Mouse (Mus musculus): ENCODE results near the gene Tmem216. TPM values are rescaled to one million over a fixed set of nuclear protein-coding genes. Genes with fewer than 3 reads are reported as not detected.

The Tmem216 gene
- polyA plus RNA-seq, 1 experiment from 2014 or later: 53.0 TPM

- peaks cover 31% of the 10 kb centered on the region for H3K36me3 ChIP-seq (ENCODE audit: insufficient read depth, low read length)
- H3K4me2 ChIP-seq (replicated peaks; ENCODE audit: low read depth, low read length): no peak overlapping the region
- no peaks in the 10 kb centered on the region for H3K27me3 ChIP-seq (ENCODE audit: insufficient read depth, low read length)
- ATAC-seq (ENCODE audit: low FRiP score, low TSS enrichment): no peak
- H3K27ac ChIP-seq (ENCODE audit: low read length): no peak overlapping the region
- no peak overlapping the region for H3K9ac ChIP-seq (replicated peaks; ENCODE audit: low read length)
- H3K4me3 ChIP-seq (ENCODE audit: low read length): no peak overlapping the region
- WGBS: 71% methylated on average over 6 of the region's 6 CpGs
- no peaks in the 10 kb centered on the region for H3K9me3 ChIP-seq (ENCODE audit: low read length)
- H3K4me1 ChIP-seq (ENCODE audit: insufficient read depth, low read length): no peaks in the 10 kb centered on the region
Measured at GRCm38 (mm10) chr19:10510759-10511330, 45.2 kb downstream of the Tmem216 start.

- 14% methylated on average over 4 of the region's 4 CpGs for WGBS
- peaks cover 30% of the 10 kb centered on the region for H3K36me3 ChIP-seq (ENCODE audit: insufficient read depth, low read length)
- H3K4me2 ChIP-seq (replicated peaks; ENCODE audit: low read depth, low read length): no peak overlapping the region
- H3K9ac ChIP-seq (replicated peaks; ENCODE audit: low read length): no peak overlapping the region
- H3K4me1 ChIP-seq (ENCODE audit: insufficient read depth, low read length): peaks cover 5% of the 10 kb centered on the region; the same call in 1 of the 2 replicates
- no peak for ATAC-seq (ENCODE audit: low FRiP score, low TSS enrichment)
- no peaks in the 10 kb centered on the region for H3K27me3 ChIP-seq (ENCODE audit: insufficient read depth, low read length)
- no peaks in the 10 kb centered on the region for H3K9me3 ChIP-seq (ENCODE audit: low read length)
- H3K27ac ChIP-seq (ENCODE audit: low read length): no peak overlapping the region
- H3K4me3 ChIP-seq (ENCODE audit: low read length): no peak overlapping the region
Measured at GRCm38 (mm10) chr19:10502571-10502970, 53.5 kb downstream of the Tmem216 start.

- WGBS: 91% methylated on average over 8 of the region's 8 CpGs
- Histone ChIP-seq H3K27me3 (ENCODE audit: insufficient read depth, low read length) (no peaks in the 10 kb centered on the region), H3K36me3 (ENCODE audit: insufficient read depth, low read length) (peaks cover 25% of the 10 kb centered on the region), H3K9ac (replicated peaks; ENCODE audit: low read length) (no peak overlapping the region), H3K9me3 (ENCODE audit: low read length) (no peaks in the 10 kb centered on the region), H3K4me2 (replicated peaks; ENCODE audit: low read depth, low read length) (no peak overlapping the region), H3K4me3 (ENCODE audit: low read length) (no peak overlapping the region), H3K4me1 (ENCODE audit: insufficient read depth, low read length) (peaks cover 6% of the 10 kb centered on the region; the same call in 1 of the 2 replicates), H3K27ac (ENCODE audit: low read length) (no peak overlapping the region)
- ATAC-seq (ENCODE audit: low FRiP score, low TSS enrichment): no peak
Measured at GRCm38 (mm10) chr19:10500581-10500980, 55.5 kb downstream of the Tmem216 start.

GRCm38 (mm10) chr19:10497512-10498160 lies 58.4 kb downstream of the Tmem216 start:
- Histone ChIP-seq H3K36me3 (ENCODE audit: insufficient read depth, low read length) (peaks cover 18% of the 10 kb centered on the region), H3K9me3 (ENCODE audit: low read length) (no peaks in the 10 kb centered on the region), H3K9ac (replicated peaks; ENCODE audit: low read length) (no peak overlapping the region), H3K27me3 (ENCODE audit: insufficient read depth, low read length) (no peaks in the 10 kb centered on the region), H3K4me3 (ENCODE audit: low read length) (no peak overlapping the region), H3K4me1 (ENCODE audit: insufficient read depth, low read length) (peaks cover 6% of the 10 kb centered on the region; the same call in 1 of the 2 replicates), H3K4me2 (replicated peaks; ENCODE audit: low read depth, low read length) (no peak overlapping the region), H3K27ac (ENCODE audit: low read length) (no peak overlapping the region)
- ATAC-seq (ENCODE audit: low FRiP score, low TSS enrichment): no peak
- WGBS: 38% methylated on average over 8 of the region's 8 CpGs

GRCm38 (mm10) chr19:10496976-10497375 lies 59.1 kb downstream of the Tmem216 start:
- Histone ChIP-seq H3K27me3 (ENCODE audit: insufficient read depth, low read length) (no peaks in the 10 kb centered on the region), H3K4me2 (replicated peaks; ENCODE audit: low read depth, low read length) (no peak overlapping the region), H3K4me3 (ENCODE audit: low read length) (no peak overlapping the region), H3K4me1 (ENCODE audit: insufficient read depth, low read length) (peaks cover 6% of the 10 kb centered on the region; the same call in 1 of the 2 replicates), H3K27ac (ENCODE audit: low read length) (no peak overlapping the region), H3K9ac (replicated peaks; ENCODE audit: low read length) (no peak overlapping the region), H3K9me3 (ENCODE audit: low read length) (no peaks in the 10 kb centered on the region), H3K36me3 (ENCODE audit: insufficient read depth, low read length) (peaks cover 17% of the 10 kb centered on the region)
- ATAC-seq (ENCODE audit: low FRiP score, low TSS enrichment): no peak
- WGBS: 70% methylated on average over 2 of the region's 2 CpGs

- Histone ChIP-seq H3K4me2 (replicated peaks; ENCODE audit: low read depth, low read length) (no peak overlapping the region), H3K27me3 (ENCODE audit: insufficient read depth, low read length) (no peaks in the 10 kb centered on the region), H3K4me1 (ENCODE audit: insufficient read depth, low read length) (peaks cover 6% of the 10 kb centered on the region; the same call in 1 of the 2 replicates), H3K36me3 (ENCODE audit: insufficient read depth, low read length) (peaks cover 4% of the 10 kb centered on the region; the same call in 1 of the 2 replicates), H3K4me3 (ENCODE audit: low read length) (no peak overlapping the region), H3K9me3 (ENCODE audit: low read length) (no peaks in the 10 kb centered on the region), H3K9ac (replicated peaks; ENCODE audit: low read length) (no peak overlapping the region), H3K27ac (ENCODE audit: low read length) (no peak overlapping the region)
- ATAC-seq (ENCODE audit: low FRiP score, low TSS enrichment): no peak
- 40% methylated on average over 1 of the region's 1 CpGs for WGBS
Measured at GRCm38 (mm10) chr19:10495670-10496069, 60.4 kb downstream of the Tmem216 start.

GRCm38 (mm10) chr19:10486264-10486738 lies 69.7 kb downstream of the Tmem216 start:
- Histone ChIP-seq H3K9ac (replicated peaks; ENCODE audit: low read length) (no peak overlapping the region), H3K36me3 (ENCODE audit: insufficient read depth, low read length) (no peaks in the 10 kb centered on the region), H3K27me3 (ENCODE audit: insufficient read depth, low read length) (no peaks in the 10 kb centered on the region), H3K27ac (ENCODE audit: low read length) (no peak overlapping the region), H3K4me1 (ENCODE audit: insufficient read depth, low read length) (0 out of 2 replicates have a peak, but pooled peaks cover 3% of the 10 kb centered on the region), H3K4me3 (ENCODE audit: low read length) (no peak overlapping the region), H3K9me3 (ENCODE audit: low read length) (no peaks in the 10 kb centered on the region), H3K4me2 (replicated peaks; ENCODE audit: low read depth, low read length) (no peak overlapping the region)
- ATAC-seq (ENCODE audit: low FRiP score, low TSS enrichment): peak; percentile 88
- 16% methylated on average over 9 of the region's 9 CpGs for WGBS

Other genes starting within 250 kb of the Tmem216 start
- gene Syt7, start 167.1 kb downstream of the Tmem216 start, polyA plus RNA-seq (2015; fragmentation: Nextera tagmentation; extraction: Ambion mirVana): 0.96 and 1.6 TPM in 2 replicates
- gene Lrrc10b, start 98.8 kb downstream of the Tmem216 start, polyA plus RNA-seq (2015; fragmentation: Nextera tagmentation; extraction: Ambion mirVana): 0.13 and 0.89 TPM in 2 replicates
- gene Ppp1r32, start 73.3 kb downstream of the Tmem216 start, polyA plus RNA-seq (2015; fragmentation: Nextera tagmentation; extraction: Ambion mirVana): 0.13 TPM in 1 of 2 replicates, not detected in the other
- 47.5 and 53.0 TPM in 2 replicates for gene Cpsf7, start 31.0 kb downstream of the Tmem216 start, polyA plus RNA-seq (2015; fragmentation: Nextera tagmentation; extraction: Ambion mirVana)
- gene Sdhaf2, start 30.1 kb downstream of the Tmem216 start, polyA plus RNA-seq (2015; fragmentation: Nextera tagmentation; extraction: Ambion mirVana): 65.1 and 66.0 TPM in 2 replicates
- 20.0 and 21.6 TPM in 2 replicates for gene Cyb561a3, start 20.9 kb upstream of the Tmem216 start, polyA plus RNA-seq (2015; fragmentation: Nextera tagmentation; extraction: Ambion mirVana)
- 46.6 and 48.8 TPM in 2 replicates for gene Tmem138, start 21.1 kb upstream of the Tmem216 start, polyA plus RNA-seq (2015; fragmentation: Nextera tagmentation; extraction: Ambion mirVana)
- 425 and 430 TPM in 2 replicates for gene Ddb1, start 49.1 kb upstream of the Tmem216 start, polyA plus RNA-seq (2015; fragmentation: Nextera tagmentation; extraction: Ambion mirVana)
- 54.9 and 56.2 TPM in 2 replicates for gene Tkfc, start 49.4 kb upstream of the Tmem216 start, polyA plus RNA-seq (2015; fragmentation: Nextera tagmentation; extraction: Ambion mirVana)
- gene Vwce, start 78.0 kb upstream of the Tmem216 start, polyA plus RNA-seq (2015; fragmentation: Nextera tagmentation; extraction: Ambion mirVana): 2.9 and 3.9 TPM in 2 replicates
- not detected in 2 replicates for gene Pga5, start 121.8 kb upstream of the Tmem216 start, polyA plus RNA-seq (2015; fragmentation: Nextera tagmentation; extraction: Ambion mirVana)
- 36.2 and 37.6 TPM in 2 replicates for gene Vps37c, start 132.5 kb upstream of the Tmem216 start, polyA plus RNA-seq (2015; fragmentation: Nextera tagmentation; extraction: Ambion mirVana)
- gene Cd5, start 182.8 kb upstream of the Tmem216 start, polyA plus RNA-seq (2015; fragmentation: Nextera tagmentation; extraction: Ambion mirVana): 0.19 and 0.31 TPM in 2 replicates

All from kidney, embryonic 16.5 days (tissue).